Mouse (Mus musculus) intestine, embryonic 16.5 days (tissue): ENCODE data around the gene Ptger1. TPM values are rescaled to one million over a fixed set of nuclear protein-coding genes. Genes with fewer than 3 reads are reported as not detected.

Experiments used
- ATAC-seq: fragments of 200-750 bp; cut with Nextera tagmentation; 2 replicates; pipeline ENCODE4 v1.8.0; 2017; ENCODE audit warnings: moderate TSS enrichment, moderate library complexity
- H3K27ac ChIP-seq: fragments of 300-500 bp; sonication (generic); 2 replicates; pipeline ENCODE4 v1.5.1; 2014; ENCODE audit warnings: mild to moderate bottlenecking, low read length
- H3K27me3 ChIP-seq: fragments of 300-500 bp; sonication (generic); replicated peaks from 2 replicates; pipeline ENCODE4 v1.6.1; 2014; ENCODE audit warnings: low read length, control low read depth, mixed read lengths; ENCODE audit not compliant: control insufficient read depth, insufficient read depth
- H3K36me3 ChIP-seq: fragments of 300-500 bp; sonication (generic); 2 replicates; pipeline ENCODE4 v1.6.1; 2014; ENCODE audit warnings: low read length, control low read depth; ENCODE audit not compliant: control insufficient read depth, insufficient read depth
- H3K4me1 ChIP-seq: fragments of 300-500 bp; sonication (generic); 2 replicates; pipeline ENCODE4 v1.6.1; 2014; ENCODE audit warnings: low read length, control low read depth, mixed read lengths; ENCODE audit not compliant: control insufficient read depth, insufficient read depth
- H3K4me2 ChIP-seq: fragments of 300-500 bp; sonication (generic); 2 replicates; pipeline ENCODE4 v1.6.1; 2014; ENCODE audit warnings: low read depth, low read length, control low read depth
- H3K4me3 ChIP-seq: fragments of 300-500 bp; sonication (generic); 2 replicates; pipeline ENCODE4 v1.5.1; 2014; ENCODE audit warnings: mild to moderate bottlenecking, low read length
- H3K9ac ChIP-seq: fragments of 300-500 bp; sonication (generic); 2 replicates; pipeline ENCODE4 v1.6.1; 2014; ENCODE audit warnings: low read depth, low read length
- H3K9me3 ChIP-seq: fragments of 300-500 bp; sonication (generic); 2 replicates; pipeline ENCODE4 v1.6.1; 2016; ENCODE audit warnings: low read length, control low read depth; ENCODE audit not compliant: control insufficient read depth
- WGBS: fragments of 180-500 bp; shearing (Covaris S2); extraction: QIAGEN DNeasy Blood & Tissue Kit; methylation state at CpG from one replicate; pipeline ENCODE4 v1.1.7; 2014; 5-methylcytosine and 5-hydroxymethylcytosine counted together
- polyA plus RNA-seq: library from polyadenylated mRNA; unstranded; fragments of >200 nt; fragmentation: Nextera tagmentation; extraction: Ambion mirVana; gene quantifications from 2 replicates; pipeline ENCODE4 v1.2.1, GENCODE M21; 2015

Ptger1 gene
- polyA plus RNA-seq, 1 experiment from 2014 or later: 1.2 TPM

GRCm38 (mm10) chr8:83698661-83699453 is 32.4 kb downstream of the Ptger1 start, which contains the start of gene Pkn1:
TSS of gene Pkn1 (minus strand) at chr8:83699179.
- Histone ChIP-seq H3K9me3 (no peaks in the 10 kb centered on the region), H3K36me3 (no peaks in the 10 kb centered on the region), H3K4me3 (peak within 1 kb of the TSS; percentile 93), H3K27me3 (no peaks in the 10 kb centered on the region), H3K4me1 (peaks cover 40% of the 10 kb centered on the region), H3K27ac (peak within 1 kb of the TSS; percentile 93), H3K4me2 (peak within 1 kb of the TSS; percentile 86), H3K9ac (peak within 1 kb of the TSS; percentile 97)
- WGBS: 1% methylated on average over 75 of the region's 85 CpGs
- ATAC-seq: peak; percentile 88

DNA sequence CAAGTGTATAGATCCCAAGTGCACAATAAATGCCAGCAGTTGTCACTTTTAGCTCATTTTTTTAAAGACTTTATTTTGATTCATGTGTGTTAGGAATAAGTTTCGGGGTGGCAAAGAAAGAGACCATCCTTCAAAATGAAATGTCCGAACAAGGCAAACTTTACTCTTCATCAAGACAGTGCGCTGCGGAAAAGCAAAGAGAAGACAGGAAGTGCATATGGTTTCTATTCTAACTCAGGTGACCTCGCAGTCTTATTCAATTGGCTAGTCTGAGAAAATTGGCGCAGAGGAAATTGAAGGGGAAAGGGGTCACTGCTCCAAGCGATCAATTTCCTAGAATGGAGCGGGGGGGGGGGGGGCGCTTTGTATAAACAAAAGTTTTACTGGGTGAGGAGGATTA is 33.1 kb downstream of the Ptger1 start:
- H3K27me3 ChIP-seq: no peaks in the 10 kb centered on the region
- 25% methylated on average over 9 of the region's 9 CpGs for WGBS
- peaks cover 34% of the 10 kb centered on the region for H3K4me1 ChIP-seq
- H3K9me3 ChIP-seq: no peaks in the 10 kb centered on the region
- H3K4me2 ChIP-seq: peak overlapping the region; percentile 86
- H3K27ac ChIP-seq: peak overlapping the region; percentile 93
- H3K9ac ChIP-seq: peak overlapping the region; percentile 97
- H3K36me3 ChIP-seq: no peaks in the 10 kb centered on the region
- H3K4me3 ChIP-seq: peak overlapping the region; percentile 93
- no peak for ATAC-seq

- Histone ChIP-seq H3K4me1 (peaks cover 25% of the 10 kb centered on the region), H3K27me3 (no peaks in the 10 kb centered on the region), H3K4me2 (no peak overlapping the region), H3K27ac (no peak overlapping the region), H3K9me3 (no peaks in the 10 kb centered on the region), H3K9ac (no peak overlapping the region), H3K36me3 (no peaks in the 10 kb centered on the region), H3K4me3 (no peak overlapping the region)
- ATAC-seq: no peak
- 80% methylated on average over 9 of the region's 9 CpGs for WGBS
Observed at GRCm38 (mm10) chr8:83700423-83701085, 34.1 kb downstream of the Ptger1 start.

- ATAC-seq: no peak
- H3K4me3 ChIP-seq: no peak overlapping the region
Observed at GRCm38 (mm10) chr8:83703426-83703825, 36.9 kb downstream of the Ptger1 start.

GRCm38 (mm10) chr8:83706411-83706810 is 39.9 kb downstream of the Ptger1 start:
- ATAC-seq: no peak
- no peak overlapping the region for H3K9ac ChIP-seq
- H3K27me3 ChIP-seq: no peaks in the 10 kb centered on the region
- no peak overlapping the region for H3K27ac ChIP-seq
- H3K4me1 ChIP-seq: no peaks in the 10 kb centered on the region
- 70% methylated on average over 5 of the region's 5 CpGs for WGBS
- no peaks in the 10 kb centered on the region for H3K36me3 ChIP-seq
- H3K4me2 ChIP-seq: no peak overlapping the region
- H3K4me3 ChIP-seq: no peak overlapping the region
- no peaks in the 10 kb centered on the region for H3K9me3 ChIP-seq

More at GRCm38 (mm10) chr8:83703426-83703825, 36.9 kb downstream of the Ptger1 start:
- no peak overlapping the region for H3K27ac ChIP-seq
- no peaks in the 10 kb centered on the region for H3K36me3 ChIP-seq
- H3K9me3 ChIP-seq: no peaks in the 10 kb centered on the region
- H3K9ac ChIP-seq: no peak overlapping the region
- peaks cover 5% of the 10 kb centered on the region; the same call in 1 of the 2 replicates for H3K4me1 ChIP-seq
- no peak overlapping the region for H3K4me2 ChIP-seq
- WGBS: 87% methylated on average over 4 of the region's 4 CpGs
- no peaks in the 10 kb centered on the region for H3K27me3 ChIP-seq

- Histone ChIP-seq H3K9me3 (no peaks in the 10 kb centered on the region), H3K36me3 (no peaks in the 10 kb centered on the region), H3K9ac (no peak overlapping the region), H3K4me2 (no peak overlapping the region), H3K27me3 (no peaks in the 10 kb centered on the region), H3K27ac (no peak overlapping the region), H3K4me3 (no peak overlapping the region), H3K4me1 (no peaks in the 10 kb centered on the region)
- ATAC-seq: no peak
- 68% methylated on average over 8 of the region's 8 CpGs for WGBS
Observed at GRCm38 (mm10) chr8:83707554-83707953, 41.1 kb downstream of the Ptger1 start.

DNA sequence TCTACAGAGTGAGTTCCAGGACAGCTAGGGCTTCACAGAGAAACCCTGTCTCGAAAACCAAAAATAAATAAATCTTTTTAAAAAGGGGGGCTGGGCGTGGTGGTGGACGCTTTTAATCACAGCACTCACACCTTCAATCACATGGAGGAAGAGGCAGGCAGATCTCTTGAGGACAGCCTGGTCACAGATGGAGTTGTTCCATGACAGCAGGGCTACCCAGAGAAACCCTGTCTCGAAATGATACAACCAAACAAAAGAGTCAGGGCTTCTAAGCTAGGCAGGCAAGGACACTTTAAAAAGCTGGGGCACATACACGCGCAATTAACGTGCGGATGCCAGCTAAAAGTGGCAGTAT is 48.2 kb downstream of the Ptger1 start:
- Histone ChIP-seq H3K4me1 (peaks cover 12% of the 10 kb centered on the region), H3K4me3 (peak overlapping the region; percentile 97), H3K36me3 (peaks cover under 1% of the 10 kb centered on the region; the same call in 1 of the 2 replicates), H3K27ac (0 out of 2 replicates have a peak overlapping the region, but pooled peaks have one; percentile 45), H3K4me2 (peak overlapping the region; percentile 56), H3K27me3 (no peaks in the 10 kb centered on the region), H3K9ac (peak overlapping the region; percentile 50; the same call in 1 of the 2 replicates), H3K9me3 (no peaks in the 10 kb centered on the region)
- ATAC-seq: peak; percentile 31
- WGBS: 17% methylated on average over 8 of the region's 8 CpGs

GRCm38 (mm10) chr8:83715031-83715690 is 48.7 kb downstream of the Ptger1 start, which contains the start of gene Ddx39:
TSS of gene Ddx39 (plus strand) at chr8:83715177.
- Histone ChIP-seq H3K9me3 (no peaks in the 10 kb centered on the region), H3K4me1 (peaks cover 12% of the 10 kb centered on the region), H3K27ac (peak within 1 kb of the TSS; percentile 93), H3K36me3 (peaks cover 4% of the 10 kb centered on the region), H3K27me3 (no peaks in the 10 kb centered on the region), H3K4me2 (peak within 1 kb of the TSS; percentile 64), H3K4me3 (peak within 1 kb of the TSS; percentile 97), H3K9ac (peak within 1 kb of the TSS; percentile 94)
- ATAC-seq: peak; percentile 100
- under 1% methylated on average over 63 of the region's 63 CpGs for WGBS

DNA sequence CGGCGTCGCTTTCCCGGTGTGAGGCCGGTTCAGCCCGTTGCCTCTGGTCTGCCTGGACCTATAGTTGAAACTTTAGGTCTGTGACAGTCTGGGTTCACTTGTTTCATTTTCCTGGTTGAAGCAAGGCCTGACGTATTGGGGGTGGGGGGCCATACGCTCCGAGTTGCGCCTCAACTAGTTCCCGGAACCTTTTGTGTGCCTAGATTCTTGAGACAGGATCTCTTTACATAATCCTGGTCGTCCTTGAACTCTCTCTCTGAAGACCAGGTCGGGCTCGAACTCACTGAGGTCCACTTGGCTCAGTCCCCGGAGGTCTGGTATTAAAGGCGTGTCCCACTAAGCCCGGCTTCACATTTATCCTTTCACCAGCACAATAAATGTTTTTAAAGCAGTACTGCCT is 49.3 kb downstream of the Ptger1 start:
- H3K9me3 ChIP-seq: no peaks in the 10 kb centered on the region

More for the DNA sequence above, 49.3 kb downstream of the Ptger1 start:
- peak overlapping the region; percentile 64 for H3K4me2 ChIP-seq
- peaks cover 10% of the 10 kb centered on the region for H3K36me3 ChIP-seq
- H3K4me1 ChIP-seq: peaks cover 12% of the 10 kb centered on the region
- peak overlapping the region; percentile 94 for H3K9ac ChIP-seq
- peak overlapping the region; percentile 97 for H3K4me3 ChIP-seq
- peak overlapping the region; percentile 93 for H3K27ac ChIP-seq
- no peak for ATAC-seq
- no peaks in the 10 kb centered on the region for H3K27me3 ChIP-seq
- under 1% methylated on average over 17 of the region's 17 CpGs for WGBS
